Mouse (Mus musculus): ENCODE measurements around the gene Pycr1.

DNA sequence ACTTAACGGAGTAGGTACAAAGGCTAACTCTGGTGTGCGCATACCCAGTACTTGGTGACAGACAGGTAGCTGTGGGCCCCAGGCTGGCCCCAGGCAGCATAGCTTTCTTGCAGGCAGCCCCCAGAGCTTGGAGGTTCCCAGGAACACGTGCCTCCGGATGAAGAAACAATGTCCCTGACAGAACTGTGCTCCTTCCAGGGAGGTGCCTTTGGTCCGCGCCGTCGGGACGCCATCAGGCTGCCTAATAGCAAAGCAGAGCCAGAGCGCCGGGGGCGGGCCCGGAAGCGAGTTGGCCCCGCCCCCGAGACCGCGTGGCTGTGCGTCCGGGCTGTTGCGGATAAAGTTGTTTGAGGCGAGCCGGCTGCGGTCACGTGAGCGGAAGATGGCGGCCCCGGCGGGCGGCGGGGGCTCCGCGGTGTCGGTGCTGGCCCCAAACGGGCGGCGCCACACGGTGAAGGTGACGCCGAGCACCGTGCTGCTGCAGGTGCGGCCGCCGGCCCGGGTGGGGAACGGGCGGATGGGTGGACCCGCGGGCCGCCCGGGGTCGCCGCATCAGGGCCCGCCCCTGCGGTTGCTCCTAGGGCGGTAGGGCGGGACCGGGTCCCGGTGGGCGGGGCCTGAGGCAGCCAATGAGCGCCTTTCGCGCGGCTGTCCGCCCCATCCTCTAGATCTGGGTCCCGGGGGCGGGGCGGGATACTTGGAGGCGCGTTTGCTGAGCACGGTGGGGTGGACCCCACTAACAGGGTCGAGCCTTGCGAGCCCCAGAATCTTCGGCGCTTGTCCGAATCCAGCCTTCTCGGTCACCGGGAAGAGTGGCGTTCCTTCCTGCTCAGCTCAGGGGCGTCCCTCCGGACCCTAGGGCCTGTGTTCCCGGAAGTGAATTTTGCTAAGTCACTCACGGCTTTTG lies 29.4 kb upstream of the Pycr1 start, which contains the start of gene Aspscr1:
- peak; percentile 87 for TF ChIP-seq POLR2A (IDR thresholded peaks at IDR 0.05; ENCODE audit: low read depth, low read length)
- TF ChIP-seq TCF12 (IDR thresholded peaks at IDR 0.05; ENCODE audit: low read depth, low read length), result peak; percentile 89
- peak; percentile 81 for TF ChIP-seq HCFC1 (IDR thresholded peaks at IDR 0.05; ENCODE audit: low read depth, low read length)
- no peak for TF ChIP-seq JUND (conservative IDR thresholded peaks at IDR 0.05; ENCODE audit: low read depth, low read length)
- TF ChIP-seq MAX (IDR thresholded peaks at IDR 0.05; ENCODE audit: low read length), result peak; percentile 97
- no peak for TF ChIP-seq CTCF (conservative IDR thresholded peaks at IDR 0.05 in 1 of 2, IDR thresholded peaks at IDR 0.05 in 1 of 2; ENCODE audit: low read depth in 2 of 2, low read length in 2 of 2)
- no peak for TF ChIP-seq ZC3H11A (IDR thresholded peaks at IDR 0.05; ENCODE audit: low read depth, low read length)
- TF ChIP-seq NRF1 (IDR thresholded peaks at IDR 0.05; ENCODE audit: low read depth, low read length), result peak; percentile 61
- peak; percentile 68; the same call in 1 of the 2 replicates for TF ChIP-seq KAT2A (IDR thresholded peaks at IDR 0.05; ENCODE audit: insufficient replicate concordance, low read length)
- 0 out of 2 replicates have a peak, but pooled peaks have one; percentile 48 for TF ChIP-seq RCOR1 (conservative IDR thresholded peaks at IDR 0.05; ENCODE audit: low read depth, low read length)
- 0 out of 2 replicates have a peak, but pooled peaks have one; percentile 1 for TF ChIP-seq CHD2 (IDR thresholded peaks at IDR 0.05; ENCODE audit: low read length)
- no peak; the same call in 1 of the 2 replicates for TF ChIP-seq UBTF (IDR thresholded peaks at IDR 0.05; ENCODE audit: low read depth, low read length)
